Comparison of ENCODE assay signal across 8 mouse cellular contexts in the genomic region with DNA sequence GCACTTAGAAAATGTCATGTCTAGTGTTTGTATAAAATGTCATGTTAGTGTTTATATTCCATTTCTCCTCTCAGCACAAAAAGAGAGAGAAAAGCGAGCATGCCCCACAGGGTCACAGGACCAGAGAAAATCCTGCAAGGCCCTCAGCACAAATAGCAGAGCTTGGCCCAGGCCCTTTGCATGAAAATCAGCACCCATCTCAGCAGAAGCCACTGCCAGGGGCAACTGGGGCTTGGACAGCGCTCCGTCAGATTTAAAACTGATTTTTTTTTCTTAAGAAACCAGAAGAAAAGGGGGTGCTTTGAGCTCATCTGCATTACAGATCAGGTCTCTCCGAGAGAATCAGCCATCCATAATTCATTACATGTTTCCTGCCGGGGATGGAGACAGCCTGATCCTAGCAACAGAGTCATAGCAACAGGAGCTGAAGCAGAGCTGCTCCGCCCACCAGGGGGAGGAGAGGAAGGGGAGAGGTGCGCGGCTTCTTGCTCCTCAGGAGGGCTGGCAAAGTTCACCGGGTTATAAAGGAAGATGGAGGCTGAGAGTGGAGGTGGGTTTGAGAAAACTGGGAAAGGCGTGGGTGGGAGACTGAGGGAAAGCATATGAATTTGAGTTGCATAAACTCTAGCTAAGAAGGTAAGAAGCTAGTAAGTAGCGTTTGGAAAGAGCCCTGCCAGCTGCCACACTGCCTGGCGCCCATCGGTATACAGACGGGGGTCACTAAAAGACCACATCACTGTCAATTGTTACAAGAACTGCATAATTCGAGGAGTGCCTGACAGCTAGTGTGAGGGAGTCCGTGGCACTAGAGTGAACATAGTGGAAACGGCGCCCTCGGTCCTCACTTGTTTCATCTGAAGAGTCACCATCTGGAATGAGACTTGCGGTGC.
DNase-seq lines count a peak whose midpoint lies in the region; ATAC-seq and TF ChIP-seq lines count a peak whose summit lies in the region.

No protein-coding gene starts in this region.

- no peaks in the 10 kb centered on the region for H3K36me3 ChIP-seq in ES-Bruce4 (ENCODE audit: control insufficient read depth, insufficient read depth, low read length, poor library complexity, severe bottlenecking)
- no peaks in the 10 kb centered on the region for H3K36me3 ChIP-seq in neural tube, embryonic 14.5 days (ENCODE audit: control insufficient read depth, insufficient read depth, low read length)

- no peak for TF ChIP-seq POLR2A in ES-Bruce4 (IDR thresholded peaks at IDR 0.05; ENCODE audit: insufficient read depth, low read length)

- intact Hi-C loops in left cerebral cortex, adult 2 months (cut with DNase I), result loop anchor here (5.0 kb wide), 1 partner anchor 193 kb away; no protein-coding TSS in a partner anchor

- peak; percentile 33 for DNase-seq in cerebellum, adult 9-10 months
- peak; percentile 87 to 89 for DNase-seq in frontal cortex, adult 2 months (ENCODE audit: extremely low spot score in 1 of 2, low spot score in 1 of 2)
- peak; percentile 72 to 82 for DNase-seq in left cerebral cortex, adult 2 months (ENCODE audit: extremely low spot score in 1 of 2, low spot score in 2 of 2)
- no peak for DNase-seq in spleen, postnatal 10 days (ENCODE audit: low spot score in 2 of 2)
- no peak for DNase-seq in urinary bladder, postnatal 25 days (ENCODE audit: low spot score)

- ATAC-seq in neural tube, embryonic 14.5 days (ENCODE audit: low read depth), result peak; percentile 95
- ATAC-seq in megakaryocyte, adult 5-6 weeks (ENCODE audit: poor library complexity, severe bottlenecking), result no peak

- TF ChIP-seq EP300 in ES-Bruce4 (IDR thresholded peaks at IDR 0.05; ENCODE audit: insufficient read depth, low read depth, low read length), result no peak

- 0 out of 2 replicates have a peak overlapping the region, but pooled peaks have one; percentile 11 for H3K4me3 ChIP-seq in ES-Bruce4 (ENCODE audit: low read depth, low read length)
- H3K4me3 ChIP-seq in left cerebral cortex, adult 2 months, result peak overlapping the region; percentile 22
- no peak overlapping the region for H3K4me3 ChIP-seq in neural tube, embryonic 14.5 days (ENCODE audit: low read depth, low read length)

- H3K27me3 ChIP-seq in ES-Bruce4 (ENCODE audit: control insufficient read depth, insufficient read depth, low read length, poor library complexity, severe bottlenecking), result no peaks in the 10 kb centered on the region
- H3K27me3 ChIP-seq in neural tube, embryonic 14.5 days (ENCODE audit: control insufficient read depth, insufficient read depth, low read length), result no peaks in the 10 kb centered on the region

- no peaks in the 10 kb centered on the region for H3K9me3 ChIP-seq in ES-Bruce4 (replicated peaks; ENCODE audit: control insufficient read depth, insufficient read depth, low read length, poor library complexity, severe bottlenecking)
- H3K9me3 ChIP-seq in neural tube, embryonic 14.5 days (ENCODE audit: control insufficient read depth, low read length), result no peaks in the 10 kb centered on the region

- TF ChIP-seq CTCF in ES-Bruce4 (IDR thresholded peaks at IDR 0.05; ENCODE audit: low read depth, low read length), result no peak
- TF ChIP-seq CTCF in left cerebral cortex, adult 2 months (IDR thresholded peaks at IDR 0.05), result peak; percentile 47

- peak overlapping the region; percentile 37 for H3K4me2 ChIP-seq in neural tube, embryonic 14.5 days (ENCODE audit: low read depth, low read length)

- H3K27ac ChIP-seq in ES-Bruce4 (ENCODE audit: insufficient read depth, low read length), result no peak overlapping the region
- peak overlapping the region; percentile 92 for H3K27ac ChIP-seq in left cerebral cortex, adult 2 months
- peak overlapping the region; percentile 87 for H3K27ac ChIP-seq in neural tube, embryonic 14.5 days (ENCODE audit: low read depth, low read length)

- 12% methylated on average over 20 of the region's 20 CpGs for WGBS in neural tube, embryonic 14.5 days

- H3K4me1 ChIP-seq in ES-Bruce4 (ENCODE audit: control insufficient read depth, insufficient read depth, low read length), result no peaks in the 10 kb centered on the region
- peaks cover 15% of the 10 kb centered on the region for H3K4me1 ChIP-seq in neural tube, embryonic 14.5 days (ENCODE audit: control insufficient read depth, insufficient read depth, low read length)

- H3K9ac ChIP-seq in ES-Bruce4 (ENCODE audit: low read depth, poor library complexity, severe bottlenecking), result no peak overlapping the region
- no peak overlapping the region for H3K9ac ChIP-seq in neural tube, embryonic 14.5 days (replicated peaks; ENCODE audit: low read depth, low read length)

Comparison
In these comparisons a context has a peak if more than half of its experiments do, and no peak if none do; other contexts are left out.
1. DNase-seq: peak in cerebellum, adult 9-10 months (single experiment), frontal cortex, adult 2 months (2 of 2) and left cerebral cortex, adult 2 months (2 of 2); none in spleen, postnatal 10 days (0 of 2) and urinary bladder, postnatal 25 days (single experiment).